Mouse (Mus musculus) left cerebral cortex, adult 9 months (tissue): ENCODE results near the gene Csnk1e.

Experiments used
- DNase-seq, 2 experiments: peaks; one replicate each; pipeline ENCODE4 v3.0.0; 2022; ENCODE audit warnings: low spot score in 2 of 2

Gene Csnk1e

GRCm38 (mm10) chr15:79424602-79425001, 30.8 kb downstream of the Csnk1e start:
- DNase-seq, result no peak

- DNase-seq, result no peak
These were observed 32.6 kb downstream of the Csnk1e start for GRCm38 (mm10) chr15:79422715-79423243.

- no peak for DNase-seq
These were observed 36.7 kb downstream of the Csnk1e start for GRCm38 (mm10) chr15:79418677-79419076.

- DNase-seq, result no peak
These were observed 37.1 kb downstream of the Csnk1e start for GRCm38 (mm10) chr15:79418265-79418664.

- no peak for DNase-seq
These were observed 38.0 kb downstream of the Csnk1e start for GRCm38 (mm10) chr15:79417379-79417778.

- DNase-seq, result no peak
These were observed 38.8 kb downstream of the Csnk1e start for GRCm38 (mm10) chr15:79416460-79417085.

- no peak for DNase-seq
These were observed 40.9 kb downstream of the Csnk1e start for GRCm38 (mm10) chr15:79414513-79414912.

- no peak for DNase-seq
These were observed 41.6 kb downstream of the Csnk1e start for GRCm38 (mm10) chr15:79413802-79414201.

- DNase-seq, result no peak
These were observed 42.2 kb downstream of the Csnk1e start for GRCm38 (mm10) chr15:79413201-79413600.

GRCm38 (mm10) chr15:79411363-79412065, 43.9 kb downstream of the Csnk1e start:
- no peak for DNase-seq

- no peak for DNase-seq
These were observed 46.2 kb downstream of the Csnk1e start for GRCm38 (mm10) chr15:79409077-79409573.

- no peak for DNase-seq
These were observed 48.8 kb downstream of the Csnk1e start for GRCm38 (mm10) chr15:79406564-79406963.

- no peak for DNase-seq
These were observed 51.1 kb downstream of the Csnk1e start for GRCm38 (mm10) chr15:79404277-79404676.

- no peak for DNase-seq
These were observed 51.6 kb downstream of the Csnk1e start for GRCm38 (mm10) chr15:79403763-79404210.

GRCm38 (mm10) chr15:79402836-79403762, 52.3 kb downstream of the Csnk1e start, which contains the start of gene Tmem184b:
Gene Tmem184b (minus strand): TSS chr15:79403569.
- peak; percentile 56 to 84 for DNase-seq

- peak in 1 of 2 experiments; percentile 20 for DNase-seq
These were observed 53.2 kb downstream of the Csnk1e start for GRCm38 (mm10) chr15:79402176-79402575.

GRCm38 (mm10) chr15:79400975-79401365, 54.4 kb downstream of the Csnk1e start:
- DNase-seq, result no peak

- no peak for DNase-seq
These were observed 55.0 kb downstream of the Csnk1e start for GRCm38 (mm10) chr15:79400134-79400974.

- DNase-seq, result no peak
These were observed 55.9 kb downstream of the Csnk1e start for GRCm38 (mm10) chr15:79399231-79400052.

- no peak for DNase-seq
These were observed 58.6 kb downstream of the Csnk1e start for GRCm38 (mm10) chr15:79396736-79397135.
